Mouse (Mus musculus) embryonic facial prominence, embryonic 13.5 days (tissue): Measurements from ENCODE around the gene Tm4sf20. TPM values are rescaled to one million over a fixed set of nuclear protein-coding genes. Genes with fewer than 3 reads are reported as not detected.

ENCODE experiments used
- ATAC-seq: fragments of 200-750 bp; cut with Nextera tagmentation; 2 replicates; pipeline ENCODE4 v1.8.0; 2017; ENCODE audit warnings: low read depth; ENCODE audit not compliant: insufficient number of reproducible peaks, insufficient read depth, low FRiP score, low TSS enrichment
- H3K27ac ChIP-seq: fragments of 300-500 bp; sonication (generic); 2 replicates; pipeline ENCODE4 v1.5.1; 2015; ENCODE audit warnings: moderate library complexity, mild to moderate bottlenecking, inconsistent platforms
- H3K27me3 ChIP-seq: fragments of 300-500 bp; sonication (generic); 2 replicates; pipeline ENCODE4 v1.6.1; 2015; ENCODE audit warnings: mild to moderate bottlenecking, inconsistent platforms
- H3K36me3 ChIP-seq: fragments of 300-500 bp; sonication (generic); 2 replicates; pipeline ENCODE4 v1.6.1; 2015; ENCODE audit warnings: mild to moderate bottlenecking, inconsistent platforms
- H3K4me1 ChIP-seq: fragments of 300-500 bp; sonication (generic); 2 replicates; pipeline ENCODE4 v1.6.1; 2015; ENCODE audit warnings: inconsistent platforms
- H3K4me2 ChIP-seq: fragments of 300-500 bp; sonication (generic); 2 replicates; pipeline ENCODE4 v1.6.1; 2015; ENCODE audit warnings: moderate library complexity, mild to moderate bottlenecking, inconsistent platforms
- H3K4me3 ChIP-seq: fragments of 300-500 bp; sonication (generic); 2 replicates; pipeline ENCODE4 v1.5.1; 2015; ENCODE audit warnings: mild to moderate bottlenecking, inconsistent platforms
- H3K9ac ChIP-seq: fragments of 300-500 bp; sonication (generic); 2 replicates; pipeline ENCODE4 v1.6.1; 2015; ENCODE audit warnings: mild to moderate bottlenecking, inconsistent platforms
- H3K9me3 ChIP-seq: fragments of 300-500 bp; sonication (generic); 2 replicates; pipeline ENCODE4 v1.6.1; 2016; ENCODE audit warnings: inconsistent platforms
- WGBS: fragments of 180-500 bp; shearing (Covaris S2); methylation state at CpG from one replicate; pipeline ENCODE4 v1.1.7; 2015; ENCODE audit warnings: mixed read lengths; 5-methylcytosine and 5-hydroxymethylcytosine counted together
- polyA plus RNA-seq: library from polyadenylated mRNA; unstranded; fragments of >200 nt; fragmentation: Nextera tagmentation; extraction: Ambion mirVana; gene quantifications from 2 replicates; pipeline ENCODE4 v1.2.1, GENCODE M21; 2015

The Tm4sf20 gene
- polyA plus RNA-seq, 1 experiment from 2014 or later: 0.14 TPM

DNA sequence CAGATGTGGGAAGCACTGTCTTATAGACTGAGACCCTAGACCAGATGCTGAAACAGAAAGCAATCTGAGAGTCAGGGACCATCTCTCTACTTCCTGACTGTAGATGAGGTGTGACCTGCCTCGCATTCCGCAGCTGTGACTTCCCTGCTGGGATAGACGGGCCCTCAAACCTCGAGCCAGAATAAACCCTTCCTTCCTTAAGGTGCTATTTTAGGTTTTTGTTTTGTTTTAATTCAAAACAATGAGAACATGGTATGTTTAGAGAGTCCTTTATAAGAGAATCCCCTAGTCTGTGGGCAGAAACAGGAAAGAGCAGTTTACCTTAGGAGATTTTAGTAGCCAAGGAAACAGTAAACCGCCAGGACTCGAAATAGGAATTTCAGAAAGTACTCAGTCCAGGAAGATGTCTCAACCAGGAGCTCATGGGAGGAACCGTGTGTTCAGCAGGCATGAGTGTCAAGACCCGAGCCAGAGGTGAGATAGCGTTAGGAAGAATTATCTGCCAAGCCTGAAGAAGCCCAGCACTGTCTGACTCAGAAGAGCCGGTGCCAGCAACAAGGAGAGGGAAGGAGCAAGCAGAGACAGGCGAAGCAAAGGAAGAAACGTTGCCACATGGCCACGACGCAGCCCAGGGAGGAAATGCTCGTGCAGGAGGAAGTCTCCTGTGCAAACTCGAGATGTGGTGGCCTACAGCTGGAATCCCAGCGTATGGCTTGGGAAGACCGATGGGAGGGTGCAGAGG, 27.6 kb upstream of the Tm4sf20 start:
- peaks cover 2% of the 10 kb centered on the region; the same call in 1 of the 2 replicates for H3K4me1 ChIP-seq
- H3K4me2 ChIP-seq: no peak overlapping the region
- H3K4me3 ChIP-seq: no peak overlapping the region
- no peaks in the 10 kb centered on the region for H3K36me3 ChIP-seq
- ATAC-seq: no peak
- H3K27me3 ChIP-seq: no peaks in the 10 kb centered on the region
- 72% methylated on average over 18 of the region's 18 CpGs for WGBS
- no peak overlapping the region for H3K27ac ChIP-seq
- H3K9ac ChIP-seq: no peak overlapping the region
- H3K9me3 ChIP-seq: no peaks in the 10 kb centered on the region

DNA sequence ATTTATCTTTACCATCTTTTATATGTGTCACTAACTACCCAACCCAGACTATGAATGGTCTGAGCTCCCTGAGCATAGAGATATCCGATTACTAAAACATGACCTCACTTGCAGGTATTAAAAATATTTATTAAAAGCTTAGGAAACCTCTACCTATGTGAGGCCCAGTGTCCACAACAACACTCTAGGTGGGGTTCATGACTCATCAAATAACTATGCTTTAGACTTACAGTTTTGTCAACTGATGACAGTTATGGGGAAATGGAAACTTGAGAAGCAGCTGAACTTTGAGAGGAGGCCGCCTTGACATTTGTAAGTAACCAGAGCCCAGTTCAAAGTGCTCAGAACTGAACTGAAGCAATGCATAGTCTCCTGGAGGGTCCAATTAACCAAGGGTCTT, 26.9 kb upstream of the Tm4sf20 start:
- peaks cover 5% of the 10 kb centered on the region; the same call in 1 of the 2 replicates for H3K4me1 ChIP-seq
- 65% methylated on average over 2 of the region's 2 CpGs for WGBS
- H3K27ac ChIP-seq: no peak overlapping the region
- no peak overlapping the region for H3K4me3 ChIP-seq
- no peak for ATAC-seq
- H3K36me3 ChIP-seq: no peaks in the 10 kb centered on the region
- H3K9me3 ChIP-seq: no peaks in the 10 kb centered on the region
- H3K27me3 ChIP-seq: no peaks in the 10 kb centered on the region
- no peak overlapping the region for H3K9ac ChIP-seq
- H3K4me2 ChIP-seq: no peak overlapping the region

DNA sequence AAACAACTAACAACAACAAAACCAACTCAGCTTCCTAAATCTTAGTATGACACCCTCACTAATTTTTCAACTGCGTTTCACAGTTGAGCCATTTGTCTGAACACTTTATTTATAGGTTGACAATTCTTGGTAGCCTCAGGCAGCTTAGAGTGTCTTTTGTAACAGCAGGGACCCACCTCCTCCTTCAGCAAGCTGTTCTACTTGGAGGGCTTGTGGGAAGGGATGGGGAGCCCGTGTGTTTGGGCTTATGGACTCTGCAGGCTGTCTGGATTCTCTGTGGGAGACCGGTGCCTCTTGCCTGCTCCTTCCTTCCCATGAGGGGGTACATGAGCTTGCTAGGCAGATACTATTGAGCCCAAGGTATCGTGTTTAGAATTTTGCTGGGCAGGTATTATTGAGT, 25.7 kb upstream of the Tm4sf20 start:
- Histone ChIP-seq H3K4me2 (no peak overlapping the region), H3K27ac (no peak overlapping the region), H3K9me3 (no peaks in the 10 kb centered on the region), H3K4me3 (no peak overlapping the region), H3K27me3 (no peaks in the 10 kb centered on the region), H3K9ac (no peak overlapping the region), H3K36me3 (no peaks in the 10 kb centered on the region), H3K4me1 (peaks cover 5% of the 10 kb centered on the region; the same call in 1 of the 2 replicates)
- WGBS: 49% methylated on average over 4 of the region's 4 CpGs
- no peak for ATAC-seq

DNA sequence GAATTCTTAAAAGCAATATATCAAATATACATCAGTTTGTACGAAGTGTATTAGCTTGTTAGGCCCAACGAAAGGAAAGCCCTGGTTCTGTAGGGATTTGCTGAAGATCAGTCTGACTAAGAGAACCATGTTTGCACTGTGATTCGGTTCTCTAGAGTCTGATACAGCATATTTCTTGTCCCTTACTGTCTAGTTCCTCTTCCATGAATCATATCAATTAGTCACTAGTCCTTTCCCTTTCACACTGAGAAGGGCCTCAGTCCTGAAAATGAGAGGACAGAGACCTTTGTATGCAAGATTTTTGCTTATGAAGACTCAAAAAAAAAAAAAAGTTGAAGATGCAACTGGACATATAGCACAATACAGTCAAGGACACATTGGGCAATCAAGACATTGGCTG, 24.8 kb upstream of the Tm4sf20 start:
- Histone ChIP-seq H3K4me1 (peaks cover 6% of the 10 kb centered on the region), H3K4me3 (no peak overlapping the region), H3K27ac (no peak overlapping the region), H3K4me2 (no peak overlapping the region), H3K9ac (no peak overlapping the region), H3K9me3 (no peaks in the 10 kb centered on the region), H3K27me3 (no peaks in the 10 kb centered on the region), H3K36me3 (no peaks in the 10 kb centered on the region)
- ATAC-seq: no peak
- WGBS: 85% methylated on average over 3 of the region's 3 CpGs

DNA sequence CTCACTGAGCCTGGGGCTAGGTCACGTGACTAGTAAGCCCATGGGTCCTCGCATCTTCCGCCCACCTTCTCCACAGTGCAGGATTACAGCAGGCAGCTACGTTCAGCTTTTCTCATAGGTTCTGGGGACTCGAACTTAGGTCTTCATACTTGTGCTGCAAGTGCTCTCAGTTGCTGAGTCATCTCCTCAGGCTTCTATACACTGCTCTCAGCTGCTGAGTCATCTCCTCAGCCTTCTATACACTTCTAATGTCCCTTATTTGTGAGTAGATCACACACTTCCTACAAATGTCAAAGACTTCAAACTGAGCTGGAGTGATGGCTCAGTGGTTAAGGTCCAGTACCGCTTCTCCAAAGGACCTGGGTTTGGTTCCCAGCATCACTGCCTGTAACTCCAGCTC, 24.0 kb upstream of the Tm4sf20 start:
- H3K27ac ChIP-seq: no peak overlapping the region
- no peaks in the 10 kb centered on the region for H3K36me3 ChIP-seq
- no peak overlapping the region for H3K4me3 ChIP-seq
- no peak overlapping the region for H3K9ac ChIP-seq
- H3K27me3 ChIP-seq: no peaks in the 10 kb centered on the region
- no peaks in the 10 kb centered on the region for H3K9me3 ChIP-seq
- peaks cover 13% of the 10 kb centered on the region for H3K4me1 ChIP-seq
- WGBS: 92% methylated on average over 6 of the region's 6 CpGs
- no peak overlapping the region for H3K4me2 ChIP-seq
- ATAC-seq: no peak

DNA sequence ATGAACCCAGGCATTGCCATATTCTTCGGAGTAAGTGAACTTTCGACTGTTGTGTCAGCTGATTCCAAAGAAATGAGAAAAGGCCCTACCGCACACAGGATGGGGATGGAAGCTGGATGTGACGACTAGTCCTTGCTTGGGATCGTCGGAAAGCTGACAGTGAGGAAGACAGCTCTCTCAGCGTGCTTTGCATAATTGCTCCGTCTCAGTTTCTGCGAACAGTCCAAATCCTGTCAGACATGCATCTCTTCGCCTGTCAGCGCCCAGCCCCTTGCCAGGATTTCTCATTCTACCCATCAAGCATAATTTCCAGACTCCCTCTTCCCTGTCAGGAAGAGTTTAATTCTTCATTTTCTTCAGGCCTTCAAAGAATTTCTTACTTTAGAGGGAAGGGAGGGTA, 22.8 kb upstream of the Tm4sf20 start:
- Histone ChIP-seq H3K4me3 (no peak overlapping the region), H3K4me2 (no peak overlapping the region), H3K9me3 (no peaks in the 10 kb centered on the region), H3K9ac (no peak overlapping the region), H3K27ac (no peak overlapping the region), H3K27me3 (no peaks in the 10 kb centered on the region), H3K4me1 (peaks cover 13% of the 10 kb centered on the region), H3K36me3 (no peaks in the 10 kb centered on the region)
- 60% methylated on average over 11 of the region's 11 CpGs for WGBS
- no peak for ATAC-seq

DNA sequence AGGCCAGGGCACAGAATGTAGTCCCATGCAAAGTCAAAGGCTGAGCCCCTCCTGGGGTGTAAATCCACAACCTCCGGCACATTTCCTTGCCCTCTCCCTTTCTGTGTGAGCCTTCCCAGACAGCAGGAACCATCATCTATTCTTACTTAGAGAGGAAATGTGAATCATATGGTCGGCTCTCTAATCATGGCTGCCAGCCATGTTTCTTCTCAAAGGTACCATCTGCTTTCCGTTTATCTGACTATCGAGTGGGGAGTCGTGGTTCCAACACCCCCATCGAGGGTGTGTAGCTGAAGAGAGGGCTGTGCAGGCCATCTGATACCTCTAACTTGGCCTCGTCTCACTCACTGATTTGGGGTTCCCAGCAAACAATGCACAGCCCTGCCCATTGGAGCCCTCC, 19.8 kb upstream of the Tm4sf20 start:
- H3K27me3 ChIP-seq: no peaks in the 10 kb centered on the region
- ATAC-seq: no peak
- no peak overlapping the region for H3K4me2 ChIP-seq
- H3K9ac ChIP-seq: no peak overlapping the region
- H3K4me3 ChIP-seq: no peak overlapping the region
- H3K27ac ChIP-seq: no peak overlapping the region
- no peaks in the 10 kb centered on the region for H3K36me3 ChIP-seq
- no peaks in the 10 kb centered on the region for H3K9me3 ChIP-seq
- 24% methylated on average over 7 of the region's 7 CpGs for WGBS
- H3K4me1 ChIP-seq: peaks cover 18% of the 10 kb centered on the region

DNA sequence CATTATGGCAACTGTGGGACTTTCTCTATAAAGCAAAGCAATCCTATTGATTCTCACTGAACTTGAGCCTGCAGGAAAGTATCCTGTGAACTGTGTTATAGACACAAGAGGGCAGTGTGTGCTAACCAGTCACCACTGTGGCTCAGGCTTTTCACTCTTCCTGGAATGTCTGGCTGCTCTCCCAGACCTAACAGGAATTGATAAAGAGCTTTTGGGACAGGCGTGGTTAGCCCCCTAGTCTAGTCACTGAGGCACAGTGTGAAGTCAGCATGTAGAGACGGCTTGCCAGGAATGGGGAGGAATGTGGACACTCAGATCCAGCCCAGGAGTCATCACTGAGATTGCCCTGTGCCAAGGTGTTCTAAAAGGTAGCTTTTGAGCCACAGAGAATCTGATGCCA, 19.2 kb upstream of the Tm4sf20 start:
- 0 out of 2 replicates have a peak, but pooled peaks have one; percentile 29 for ATAC-seq
- no peaks in the 10 kb centered on the region for H3K36me3 ChIP-seq
- no peak overlapping the region for H3K4me3 ChIP-seq
- no peaks in the 10 kb centered on the region for H3K27me3 ChIP-seq
- 0% methylated on average over 2 of the region's 2 CpGs for WGBS
- H3K4me2 ChIP-seq: no peak overlapping the region
- H3K9me3 ChIP-seq: no peaks in the 10 kb centered on the region
- peaks cover 18% of the 10 kb centered on the region for H3K4me1 ChIP-seq
- no peak overlapping the region for H3K9ac ChIP-seq
- no peak overlapping the region for H3K27ac ChIP-seq

DNA sequence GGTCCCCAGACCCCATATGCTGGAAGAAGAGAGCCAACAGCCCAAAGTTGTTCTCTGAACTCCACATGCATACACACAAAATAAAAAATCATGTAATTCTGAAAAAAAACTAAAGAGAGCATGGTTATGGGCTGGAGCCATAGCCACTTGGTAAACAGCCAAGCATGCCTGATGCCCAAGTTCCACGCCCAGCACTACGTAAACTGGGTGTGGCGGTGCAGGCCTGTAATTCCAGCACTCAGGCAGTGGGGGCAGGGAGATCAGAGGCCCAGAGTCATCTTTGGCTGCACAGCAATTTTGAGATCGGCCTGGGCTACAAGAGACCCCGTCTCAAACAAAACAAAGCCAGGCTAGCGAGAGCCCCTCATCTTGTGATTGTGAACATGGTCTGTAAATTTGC, 17.3 kb upstream of the Tm4sf20 start:
- no peaks in the 10 kb centered on the region for H3K36me3 ChIP-seq
- no peak overlapping the region for H3K4me3 ChIP-seq
- no peak for ATAC-seq
- peaks cover 14% of the 10 kb centered on the region for H3K4me1 ChIP-seq
- H3K27me3 ChIP-seq: no peaks in the 10 kb centered on the region
- no peak overlapping the region for H3K27ac ChIP-seq
- 60% methylated on average over 6 of the region's 6 CpGs for WGBS
- no peak overlapping the region for H3K9ac ChIP-seq
- no peak overlapping the region for H3K4me2 ChIP-seq
- H3K9me3 ChIP-seq: no peaks in the 10 kb centered on the region

DNA sequence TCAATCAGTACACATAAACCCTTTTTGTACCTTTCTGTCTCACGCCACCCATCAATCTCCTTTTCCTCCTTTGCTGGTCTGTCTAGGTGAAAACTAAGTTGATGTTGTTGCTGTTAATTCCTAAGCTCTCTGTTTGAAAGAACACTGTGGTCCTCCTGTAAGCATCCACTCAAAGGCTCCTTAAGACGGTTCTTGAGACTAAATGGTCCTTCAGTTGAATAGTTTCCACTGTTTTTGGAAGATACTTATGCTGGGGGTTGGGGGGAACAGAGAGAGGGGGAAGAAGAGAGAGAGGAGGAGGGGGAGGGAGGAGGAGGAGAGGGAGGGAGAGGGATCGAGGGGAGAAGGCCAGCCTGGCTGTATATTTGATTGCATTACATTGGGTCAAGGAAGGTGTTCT, 15.3 kb upstream of the Tm4sf20 start:
- Histone ChIP-seq H3K9me3 (no peaks in the 10 kb centered on the region), H3K4me1 (peaks cover 14% of the 10 kb centered on the region), H3K36me3 (no peaks in the 10 kb centered on the region), H3K4me2 (no peak overlapping the region), H3K4me3 (no peak overlapping the region), H3K27ac (no peak overlapping the region), H3K27me3 (no peaks in the 10 kb centered on the region), H3K9ac (no peak overlapping the region)
- WGBS: 63% methylated on average over 3 of the region's 3 CpGs
- ATAC-seq: no peak

DNA sequence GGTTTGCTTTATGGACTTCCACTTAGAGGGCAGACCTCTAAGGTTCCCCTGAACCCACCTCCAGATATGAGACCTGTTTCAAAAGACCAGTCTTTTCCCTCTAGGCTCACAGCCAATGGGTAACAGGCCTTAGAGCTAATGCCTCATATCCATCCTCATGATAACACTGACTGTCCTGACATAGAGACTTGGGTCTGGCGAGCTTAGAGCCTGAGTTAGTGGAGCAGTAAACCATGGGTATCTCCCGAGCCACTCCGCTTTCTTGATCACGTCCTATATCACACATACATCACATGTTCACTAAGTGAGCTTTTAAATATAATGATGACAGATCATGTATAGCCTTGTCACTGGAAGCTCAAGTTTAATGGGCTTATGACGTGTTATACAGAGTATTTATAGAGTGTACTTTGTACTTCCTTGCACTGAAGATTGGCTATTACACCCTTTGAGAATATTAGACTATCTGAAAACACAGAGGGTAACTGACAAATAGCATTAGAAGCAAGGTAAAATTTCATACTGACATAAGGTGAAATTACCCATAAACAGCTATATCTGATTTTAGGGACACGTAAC, 11.2 kb upstream of the Tm4sf20 start:
- H3K36me3 ChIP-seq: no peaks in the 10 kb centered on the region
- no peaks in the 10 kb centered on the region for H3K9me3 ChIP-seq
- H3K4me2 ChIP-seq: no peak overlapping the region
- no peaks in the 10 kb centered on the region for H3K4me1 ChIP-seq
- H3K4me3 ChIP-seq: no peak overlapping the region
- 86% methylated on average over 6 of the region's 6 CpGs for WGBS
- H3K27me3 ChIP-seq: no peaks in the 10 kb centered on the region
- H3K9ac ChIP-seq: no peak overlapping the region
- no peak overlapping the region for H3K27ac ChIP-seq
- ATAC-seq: no peak

DNA sequence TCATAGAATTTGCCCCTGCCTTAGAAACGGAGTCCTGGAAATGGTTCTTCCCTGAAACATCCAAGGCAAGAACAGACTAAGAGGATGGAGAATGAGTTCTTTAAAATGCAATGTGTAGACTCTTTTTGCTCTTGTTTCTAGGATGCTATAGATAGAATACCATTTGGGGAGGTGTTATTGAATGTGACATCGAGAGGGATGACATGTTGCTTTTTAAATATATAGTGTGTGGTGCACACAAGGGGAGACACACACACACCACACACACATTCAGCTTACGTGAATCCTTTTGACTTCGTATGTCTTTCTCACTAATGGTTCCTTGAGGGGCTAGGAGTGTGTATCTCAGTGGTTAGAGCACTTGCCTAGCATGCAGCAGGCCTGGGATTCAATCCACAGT, 7.0 kb upstream of the Tm4sf20 start:
- WGBS: 87% methylated on average over 4 of the region's 4 CpGs
- ATAC-seq: no peak

More for the DNA sequence above, 7.0 kb upstream of the Tm4sf20 start:
- H3K36me3 ChIP-seq: no peaks in the 10 kb centered on the region
- no peak overlapping the region for H3K9ac ChIP-seq
- no peaks in the 10 kb centered on the region for H3K27me3 ChIP-seq
- no peaks in the 10 kb centered on the region for H3K4me1 ChIP-seq
- no peak overlapping the region for H3K4me3 ChIP-seq
- H3K9me3 ChIP-seq: no peaks in the 10 kb centered on the region
- no peak overlapping the region for H3K4me2 ChIP-seq
- H3K27ac ChIP-seq: no peak overlapping the region
